Comparison of ENCODE assay signal across 8 mouse cellular contexts in the genomic region with DNA sequence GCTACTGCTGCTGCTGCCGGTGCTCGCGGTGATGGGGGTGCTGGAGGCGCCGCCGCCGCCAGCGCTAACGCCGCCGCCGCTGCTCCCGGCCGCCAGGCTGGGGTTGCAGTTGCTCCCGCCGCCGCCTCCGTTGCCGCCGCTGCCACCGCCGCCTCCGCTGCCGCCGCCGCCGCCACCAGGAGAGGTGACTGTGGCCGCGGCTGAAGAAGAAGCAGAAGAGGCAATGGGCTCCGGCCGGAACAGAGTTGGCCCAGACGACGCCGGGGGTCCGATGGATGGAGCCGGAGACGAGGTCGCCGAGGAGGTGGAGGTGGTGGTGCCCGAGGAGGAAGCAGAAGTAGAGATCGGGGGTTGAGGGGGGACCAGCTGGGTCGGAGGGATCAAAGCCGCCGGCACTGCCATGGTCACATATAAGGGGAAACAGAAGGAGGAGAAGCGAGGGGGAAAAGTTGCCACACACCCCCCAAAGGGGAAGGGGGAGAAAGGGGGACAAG. TPM values are rescaled to one million over a fixed set of nuclear protein-coding genes. Genes with fewer than 3 reads are reported as not detected.
DNase-seq lines count a peak whose midpoint lies in the region; ATAC-seq and TF ChIP-seq lines count a peak whose summit lies in the region.

No protein-coding gene starts in this region.

- no peaks in the 10 kb centered on the region for H3K9me3 ChIP-seq in embryonic facial prominence, embryonic 13.5 days
- H3K9me3 ChIP-seq in heart, embryonic 16.5 days (replicated peaks; ENCODE audit: control insufficient read depth, low read length) = no peaks in the 10 kb centered on the region

- intact Hi-C loops in left cerebral cortex, adult 2 months (cut with DNase I) = no loop called here

- 0 out of 2 replicates have a peak, but pooled peaks cover 2% of the 10 kb centered on the region for H3K4me1 ChIP-seq in embryonic facial prominence, embryonic 13.5 days
- peaks cover 4% of the 10 kb centered on the region for H3K4me1 ChIP-seq in heart, embryonic 16.5 days (ENCODE audit: control insufficient read depth, insufficient read depth, low read length)

- peak; percentile 18; the same call in 1 of the 2 replicates for ATAC-seq in embryonic facial prominence, embryonic 13.5 days (ENCODE audit: insufficient number of reproducible peaks, insufficient read depth, low FRiP score, low TSS enrichment, low read depth)
- ATAC-seq in heart, embryonic 16.5 days (replicated peaks; ENCODE audit: extremely low read depth, insufficient read depth, low FRiP score) = 0 out of 2 replicates have a peak, but pooled peaks have one; percentile 8
- no peak for ATAC-seq in megakaryocyte-erythroid progenitor cell, adult 5-6 weeks (replicated peaks; ENCODE audit: low FRiP score, low TSS enrichment, poor library complexity, severe bottlenecking)

- H3K36me3 ChIP-seq in embryonic facial prominence, embryonic 13.5 days = no peaks in the 10 kb centered on the region
- H3K36me3 ChIP-seq in heart, embryonic 16.5 days (ENCODE audit: control insufficient read depth, insufficient read depth) = no peaks in the 10 kb centered on the region

- WGBS in embryonic facial prominence, embryonic 13.5 days = 1% methylated on average over 44 of the region's 45 CpGs
- 1% methylated on average over 43 of the region's 45 CpGs for WGBS in heart, embryonic 16.5 days

- H3K4me2 ChIP-seq in embryonic facial prominence, embryonic 13.5 days = peak overlapping the region; percentile 95
- H3K4me2 ChIP-seq in heart, embryonic 16.5 days (ENCODE audit: low read depth, low read length) = peak overlapping the region; percentile 82

- TF ChIP-seq CTCF in left cerebral cortex, adult 2 months (IDR thresholded peaks at IDR 0.05) = no peak; the same call in none of the 2 replicates

- H3K27me3 ChIP-seq in embryonic facial prominence, embryonic 13.5 days = peaks cover 22% of the 10 kb centered on the region
- H3K27me3 ChIP-seq in heart, embryonic 16.5 days (ENCODE audit: control insufficient read depth, insufficient read depth, low read length) = 0 out of 2 replicates have a peak, but pooled peaks cover 2% of the 10 kb centered on the region

- H3K4me3 ChIP-seq in left cerebral cortex, adult 2 months = peak overlapping the region; percentile 57
- peak overlapping the region; percentile 80 for H3K4me3 ChIP-seq in embryonic facial prominence, embryonic 13.5 days
- peak overlapping the region; percentile 62 for H3K4me3 ChIP-seq in heart, embryonic 16.5 days (ENCODE audit: low read length)

- DNase-seq in left cerebral cortex, adult 2 months (ENCODE audit: extremely low spot score in 1 of 2, low spot score in 2 of 2) = peak; percentile 41 to 42
- DNase-seq in left cerebral cortex, adult 11 months (ENCODE audit: low spot score) = no peak
- peak; percentile 68 for DNase-seq in kidney, postnatal 10 days
- DNase-seq in lung, postnatal 36 days = peak; percentile 28
- peak; percentile 74 for DNase-seq in retina, postnatal 1 day

- peak overlapping the region; percentile 78 for H3K9ac ChIP-seq in embryonic facial prominence, embryonic 13.5 days
- peak overlapping the region; percentile 81 for H3K9ac ChIP-seq in heart, embryonic 16.5 days (ENCODE audit: low read length)

- H3K27ac ChIP-seq in left cerebral cortex, adult 2 months = no peak overlapping the region; the same call in 1 of the 2 replicates
- H3K27ac ChIP-seq in embryonic facial prominence, embryonic 13.5 days = peak overlapping the region; percentile 66; the same call in 1 of the 2 replicates
- H3K27ac ChIP-seq in heart, embryonic 16.5 days (ENCODE audit: low read length) = peak overlapping the region; percentile 59

RNA-seq across cellular contexts. Expression of a gene that starts 0.6 kb away (rescaled TPM):
- total RNA-seq in left cerebral cortex, adult 2 months (2021) = 1 to 10 TPM; 3.4 to 5.6 TPM
- 2.1 and 3.1 TPM in 2 replicates for polyA plus RNA-seq in embryonic facial prominence, embryonic 13.5 days (2015; fragmentation: Nextera tagmentation; extraction: Ambion mirVana)
- 1.8 and 2.2 TPM in 2 replicates for polyA plus RNA-seq in heart, embryonic 16.5 days (2015; fragmentation: Nextera tagmentation; extraction: Ambion mirVana)
- 12.5 and 19.1 TPM in 2 replicates for total RNA-seq in megakaryocyte-erythroid progenitor cell, adult 5-6 weeks (2014; fragmentation: Nextera tagmentation)
- 7.9 and 11.5 TPM in 2 replicates for total RNA-seq in megakaryocyte-erythroid progenitor cell, adult 5-6 weeks (2017)
